Mouse (Mus musculus): Measurements from ENCODE around the gene Cdh5. TPM values are rescaled to one million over a fixed set of nuclear protein-coding genes. Genes with fewer than 3 reads are reported as not detected.
"Not testable (repeated sequence)": the region's sequence is repeated elsewhere in the genome, so short reads cannot be mapped to it uniquely, and the experiment has no call there.

Gene Cdh5
- polyA plus RNA-seq, 1 experiment from 2014 or later: 54.6 TPM

- H3K27ac ChIP-seq (replicated peaks in 1 of 2; ENCODE audit: control insufficient read depth in 1 of 2, insufficient read depth in 1 of 2, low read depth in 2 of 2, low read length in 2 of 2): peak overlapping the region; percentile 68 to 84
- H3K9ac ChIP-seq (ENCODE audit: low read length): no peak overlapping the region
- no peaks in the 10 kb centered on the region for H3K27me3 ChIP-seq (ENCODE audit: control insufficient read depth, insufficient read depth, low read length)
- no peaks in the 10 kb centered on the region for H3K9me3 ChIP-seq (ENCODE audit: control insufficient read depth, low read length)
- H3K4me1 ChIP-seq (ENCODE audit: control insufficient read depth in 2 of 2, insufficient read depth in 2 of 2, low read length in 2 of 2): peaks cover 7 to 10% of the 10 kb centered on the region in 2 experiments; a peak in 3 of 4 replicates
- no peak overlapping the region for H3K4me2 ChIP-seq (ENCODE audit: low read length)
- no peaks in the 10 kb centered on the region for H3K36me3 ChIP-seq (ENCODE audit: control insufficient read depth, insufficient read depth, low read length)
- 44% methylated on average over 10 of the region's 10 CpGs for WGBS
- no peak overlapping the region for H3K4me3 ChIP-seq (ENCODE audit: control insufficient read depth in 1 of 2, insufficient read depth in 1 of 2, low read depth in 1 of 2, low read length in 2 of 2)
- peak; percentile 32; the same call in 1 of the 2 replicates for ATAC-seq (ENCODE audit: insufficient number of reproducible peaks, insufficient read depth, low FRiP score, low read depth)
These were observed 4.8 kb upstream of the Cdh5 start for GRCm38 (mm10) chr8:104096644-104097043.

DNA sequence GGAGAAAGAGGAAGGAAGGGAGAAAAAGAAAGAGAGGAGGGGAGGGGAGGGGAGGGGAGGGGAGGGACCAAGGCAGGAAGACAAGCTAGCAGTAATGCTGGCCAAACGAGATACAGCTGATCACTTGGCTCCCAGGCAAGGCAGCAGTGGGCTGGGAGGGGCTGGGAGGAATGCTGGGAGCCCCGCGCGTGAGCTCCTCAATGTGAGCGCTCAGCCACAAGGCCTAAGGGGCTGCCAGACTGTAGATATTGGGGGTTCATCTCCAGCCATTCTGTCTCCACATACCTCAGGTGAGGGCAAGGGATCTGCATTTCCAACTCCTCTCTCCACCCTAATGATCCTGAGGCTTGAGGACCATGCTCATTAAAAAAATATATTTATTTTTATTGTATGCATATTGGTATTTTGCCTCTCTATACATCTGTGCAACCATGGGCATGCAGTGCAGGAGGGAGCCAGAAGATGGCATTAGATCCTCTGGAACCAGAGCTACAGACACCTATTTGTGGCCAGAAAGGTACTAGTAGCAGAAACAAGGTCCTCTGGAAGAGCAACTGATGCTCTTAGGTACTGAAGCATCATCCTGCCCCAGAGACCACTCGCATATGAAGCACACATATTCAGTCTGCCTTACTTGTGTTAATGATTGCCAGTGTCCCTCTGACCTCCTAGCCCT, 2.6 kb upstream of the Cdh5 start:
- H3K27ac ChIP-seq (replicated peaks in 1 of 2; ENCODE audit: control insufficient read depth in 1 of 2, insufficient read depth in 1 of 2, low read depth in 2 of 2, low read length in 2 of 2): peak overlapping the region; percentile 31 to 62
- peaks cover 7 to 10% of the 10 kb centered on the region in 2 experiments; a peak in 3 of 4 replicates for H3K4me1 ChIP-seq (ENCODE audit: control insufficient read depth in 2 of 2, insufficient read depth in 2 of 2, low read length in 2 of 2)
- H3K36me3 ChIP-seq (ENCODE audit: control insufficient read depth, insufficient read depth, low read length): no peaks in the 10 kb centered on the region
- H3K4me3 ChIP-seq (ENCODE audit: control insufficient read depth in 1 of 2, insufficient read depth in 1 of 2, low read depth in 1 of 2, low read length in 2 of 2): no peak overlapping the region
- no peaks in the 10 kb centered on the region for H3K9me3 ChIP-seq (ENCODE audit: control insufficient read depth, low read length)
- ATAC-seq (ENCODE audit: insufficient number of reproducible peaks, insufficient read depth, low FRiP score, low read depth): no peak
- no peaks in the 10 kb centered on the region for H3K27me3 ChIP-seq (ENCODE audit: control insufficient read depth, insufficient read depth, low read length)
- H3K4me2 ChIP-seq (ENCODE audit: low read length): 0 out of 2 replicates have a peak overlapping the region, but pooled peaks have one; percentile 6
- 12% methylated on average over 6 of the region's 6 CpGs for WGBS
- no peak overlapping the region for H3K9ac ChIP-seq (ENCODE audit: low read length)

- Histone ChIP-seq H3K27me3 (ENCODE audit: control insufficient read depth, insufficient read depth, low read length) (no peaks in the 10 kb centered on the region), H3K4me1 (ENCODE audit: control insufficient read depth in 2 of 2, insufficient read depth in 2 of 2, low read length in 2 of 2) (peaks cover 7 to 10% of the 10 kb centered on the region in 2 experiments; a peak in 3 of 4 replicates), H3K9ac (ENCODE audit: low read length) (no peak overlapping the region), H3K36me3 (ENCODE audit: control insufficient read depth, insufficient read depth, low read length) (no peaks in the 10 kb centered on the region), H3K9me3 (ENCODE audit: control insufficient read depth, low read length) (no peaks in the 10 kb centered on the region), H3K27ac (replicated peaks in 1 of 2; ENCODE audit: control insufficient read depth in 1 of 2, insufficient read depth in 1 of 2, low read depth in 2 of 2, low read length in 2 of 2) (peak overlapping the region; percentile 62 to 80), H3K4me3 (ENCODE audit: control insufficient read depth in 1 of 2, insufficient read depth in 1 of 2, low read depth in 1 of 2, low read length in 2 of 2) (no peak overlapping the region), H3K4me2 (ENCODE audit: low read length) (0 out of 2 replicates have a peak overlapping the region, but pooled peaks have one; percentile 6)
- 41% methylated on average over 20 of the region's 20 CpGs for WGBS
- ATAC-seq (ENCODE audit: insufficient number of reproducible peaks, insufficient read depth, low FRiP score, low read depth): no peak
These were observed 1.9 kb upstream of the Cdh5 start for GRCm38 (mm10) chr8:104099347-104100099.

DNA sequence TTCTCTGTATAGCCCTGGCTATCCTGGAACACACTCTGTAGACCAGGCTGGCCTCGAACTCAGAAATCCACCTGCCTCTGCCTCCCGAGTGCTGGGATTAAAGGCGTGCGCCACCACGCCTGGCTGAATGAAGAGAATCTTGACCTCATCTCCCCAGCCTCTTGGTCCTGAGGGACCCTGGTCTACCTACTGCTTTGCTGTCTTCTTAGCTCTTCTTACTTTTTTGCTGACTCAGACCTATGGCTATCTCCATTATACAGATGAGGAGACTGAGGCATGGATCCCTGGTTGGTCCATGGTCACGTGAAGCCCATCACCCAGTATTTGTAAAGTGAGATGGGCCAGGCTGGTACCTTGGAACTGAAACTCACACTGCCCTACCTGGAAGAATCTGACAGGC, 701 bp upstream of the Cdh5 start:
- WGBS: 92% methylated on average over 5 of the region's 6 CpGs

GRCm38 (mm10) chr8:104103462-104103861, 2.0 kb downstream of the Cdh5 start:
- 42% methylated on average over 7 of the region's 7 CpGs for WGBS
- Histone ChIP-seq H3K27me3 (ENCODE audit: control insufficient read depth, insufficient read depth, low read length) (no peaks in the 10 kb centered on the region), H3K9me3 (ENCODE audit: control insufficient read depth, low read length) (no peaks in the 10 kb centered on the region), H3K4me2 (ENCODE audit: low read length) (peak overlapping the region; percentile 53), H3K9ac (ENCODE audit: low read length) (peak overlapping the region; percentile 78), H3K27ac (replicated peaks in 1 of 2; ENCODE audit: control insufficient read depth in 1 of 2, insufficient read depth in 1 of 2, low read depth in 2 of 2, low read length in 2 of 2) (peak overlapping the region; percentile 51 to 82; a peak in 3 of 4 replicates), H3K4me3 (ENCODE audit: control insufficient read depth in 1 of 2, insufficient read depth in 1 of 2, low read depth in 1 of 2, low read length in 2 of 2) (peak overlapping the region; percentile 42 to 45), H3K36me3 (ENCODE audit: control insufficient read depth, insufficient read depth, low read length) (no peaks in the 10 kb centered on the region), H3K4me1 (ENCODE audit: control insufficient read depth in 2 of 2, insufficient read depth in 2 of 2, low read length in 2 of 2) (peaks cover 13 to 26% of the 10 kb centered on the region in 2 experiments)
- no peak for ATAC-seq (ENCODE audit: insufficient number of reproducible peaks, insufficient read depth, low FRiP score, low read depth)

More for the DNA sequence above, 701 bp upstream of the Cdh5 start:
- H3K4me3 ChIP-seq (ENCODE audit: control insufficient read depth in 1 of 2, insufficient read depth in 1 of 2, low read depth in 1 of 2, low read length in 2 of 2); H3K9me3 ChIP-seq (ENCODE audit: control insufficient read depth, low read length); H3K4me1 ChIP-seq (ENCODE audit: control insufficient read depth in 2 of 2, insufficient read depth in 2 of 2, low read length in 2 of 2); ATAC-seq (ENCODE audit: insufficient number of reproducible peaks, insufficient read depth, low FRiP score, low read depth); H3K36me3 ChIP-seq (ENCODE audit: control insufficient read depth, insufficient read depth, low read length); H3K9ac ChIP-seq (ENCODE audit: low read length); H3K27me3 ChIP-seq (ENCODE audit: control insufficient read depth, insufficient read depth, low read length): not testable (repeated sequence)
- Histone ChIP-seq H3K27ac (replicated peaks in 1 of 2; ENCODE audit: control insufficient read depth in 1 of 2, insufficient read depth in 1 of 2, low read depth in 2 of 2, low read length in 2 of 2) (peak overlapping the region; percentile 34 to 73; a peak in 3 of 4 replicates), H3K4me2 (ENCODE audit: low read length) (peak overlapping the region; percentile 23; the same call in 1 of the 2 replicates)

DNA sequence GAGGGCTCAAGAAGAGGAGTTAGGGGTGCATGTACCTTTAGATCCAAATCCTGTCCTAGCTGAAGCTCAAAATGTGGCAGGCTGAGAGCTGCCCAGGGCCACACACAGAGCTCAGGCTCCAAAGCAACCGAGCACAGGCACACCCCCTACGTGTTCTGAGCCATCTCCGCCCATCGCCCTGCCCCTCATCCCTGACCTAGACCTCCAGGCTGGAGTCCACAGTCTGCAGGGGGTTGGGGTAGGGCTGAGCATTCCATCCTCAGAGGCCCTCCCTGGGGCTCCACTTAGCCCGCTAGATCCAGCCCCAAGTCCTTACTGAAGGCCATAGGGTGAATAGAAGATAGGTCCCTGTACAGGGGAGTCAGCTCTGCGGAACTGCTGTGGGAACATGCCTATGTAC, 4.3 kb downstream of the Cdh5 start:
- WGBS: 49% methylated on average over 6 of the region's 6 CpGs
- Histone ChIP-seq H3K9ac (ENCODE audit: low read length) (no peak overlapping the region), H3K27me3 (ENCODE audit: control insufficient read depth, insufficient read depth, low read length) (no peaks in the 10 kb centered on the region), H3K36me3 (ENCODE audit: control insufficient read depth, insufficient read depth, low read length) (peaks cover 7% of the 10 kb centered on the region; the same call in 1 of the 2 replicates), H3K27ac (replicated peaks in 1 of 2; ENCODE audit: control insufficient read depth in 1 of 2, insufficient read depth in 1 of 2, low read depth in 2 of 2, low read length in 2 of 2) (no peak overlapping the region), H3K4me1 (ENCODE audit: control insufficient read depth in 2 of 2, insufficient read depth in 2 of 2, low read length in 2 of 2) (peaks cover 4 to 19% of the 10 kb centered on the region in 2 experiments), H3K4me2 (ENCODE audit: low read length) (peak overlapping the region; percentile 53), H3K4me3 (ENCODE audit: control insufficient read depth in 1 of 2, insufficient read depth in 1 of 2, low read depth in 1 of 2, low read length in 2 of 2) (no peak overlapping the region), H3K9me3 (ENCODE audit: control insufficient read depth, low read length) (no peaks in the 10 kb centered on the region)
- no peak for ATAC-seq (ENCODE audit: insufficient number of reproducible peaks, insufficient read depth, low FRiP score, low read depth)

DNA sequence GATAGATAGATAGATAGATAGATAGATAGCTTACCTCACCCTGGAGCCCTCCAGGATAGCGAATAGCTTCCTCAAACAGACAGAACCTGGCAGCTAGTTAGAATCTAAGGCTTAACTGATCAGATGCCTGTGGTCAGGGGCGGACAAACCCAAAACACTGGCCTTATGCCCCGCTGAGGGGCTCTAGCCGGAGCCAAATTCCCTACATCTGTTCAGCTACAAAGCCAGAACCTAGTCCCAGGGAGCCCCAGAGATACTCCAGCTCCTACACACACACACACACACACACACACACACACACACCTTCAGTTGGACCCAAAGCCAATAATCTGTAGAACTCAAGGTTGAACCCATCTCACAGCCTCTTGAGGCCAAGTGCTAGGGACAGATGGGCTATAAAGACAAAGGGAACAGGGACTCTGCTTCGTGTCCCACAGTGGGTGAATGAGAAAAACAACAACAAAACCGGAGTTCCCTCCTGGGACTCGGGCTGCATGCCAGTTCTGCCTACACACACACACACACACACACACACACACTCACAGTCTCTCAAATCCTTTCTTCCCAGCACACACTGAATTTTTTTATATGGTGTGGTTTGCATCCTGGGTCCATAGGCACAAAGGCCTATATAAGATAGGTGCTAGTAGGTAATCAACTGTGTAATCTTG, 5.0 kb downstream of the Cdh5 start:
- Histone ChIP-seq H3K27ac (replicated peaks in 1 of 2; ENCODE audit: control insufficient read depth in 1 of 2, insufficient read depth in 1 of 2, low read depth in 2 of 2, low read length in 2 of 2) (no peak overlapping the region), H3K9ac (ENCODE audit: low read length) (no peak overlapping the region), H3K36me3 (ENCODE audit: control insufficient read depth, insufficient read depth, low read length) (peaks cover 7% of the 10 kb centered on the region; the same call in 1 of the 2 replicates), H3K4me3 (ENCODE audit: control insufficient read depth in 1 of 2, insufficient read depth in 1 of 2, low read depth in 1 of 2, low read length in 2 of 2) (no peak overlapping the region), H3K4me2 (ENCODE audit: low read length) (peak overlapping the region; percentile 24; the same call in 1 of the 2 replicates), H3K27me3 (ENCODE audit: control insufficient read depth, insufficient read depth, low read length) (no peaks in the 10 kb centered on the region), H3K9me3 (ENCODE audit: control insufficient read depth, low read length) (no peaks in the 10 kb centered on the region), H3K4me1 (ENCODE audit: control insufficient read depth in 2 of 2, insufficient read depth in 2 of 2, low read length in 2 of 2) (peaks cover 4 to 19% of the 10 kb centered on the region in 2 experiments)
- no peak for ATAC-seq (ENCODE audit: insufficient number of reproducible peaks, insufficient read depth, low FRiP score, low read depth)
- 71% methylated on average over 7 of the region's 7 CpGs for WGBS

Data from heart, embryonic 14.5 days (tissue).